Mouse (Mus musculus): Measurements from ENCODE around the gene Fam83e.

DNA sequence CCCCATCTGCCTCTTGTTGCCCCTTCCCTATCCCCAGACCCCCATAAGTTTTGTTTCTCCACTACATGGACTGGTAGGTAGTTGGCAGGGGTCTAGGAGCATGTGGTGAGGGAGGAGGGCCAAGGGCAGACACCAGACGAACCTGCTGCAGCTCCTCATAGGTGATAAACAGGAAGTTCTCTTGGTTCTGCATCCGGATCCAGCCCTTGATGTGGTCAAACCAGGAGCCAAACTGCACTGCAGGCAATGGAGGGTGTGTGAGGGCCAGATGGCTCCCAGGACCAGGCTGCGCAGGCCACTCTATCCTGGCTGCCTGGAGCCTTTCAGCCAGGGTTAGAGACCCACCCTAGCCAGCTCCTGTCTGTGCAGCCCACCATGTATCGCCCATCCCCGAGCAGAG lies 12.5 kb downstream of the Fam83e start:
- TF ChIP-seq CTCF (IDR thresholded peaks at IDR 0.05; ENCODE audit: control insufficient read depth, insufficient read depth, low read length) (no peak), POLR2A (IDR thresholded peaks at IDR 0.05; ENCODE audit: borderline replicate concordance, control insufficient read depth, low read depth, low read length) (no peak)

Measured in bone marrow, adult 2 months (tissue).